Mouse (Mus musculus) thymus, adult 2 months (tissue): ENCODE measurements around the gene Mecom.

ENCODE experiments used
- CTCF ChIP-seq: fragments of 200-500 bp; IDR thresholded peaks from 2 replicates; pipeline ENCODE4 v1.5.1; 2012; ENCODE audit warnings: mild to moderate bottlenecking, control low read depth, low read length, moderate library complexity, borderline replicate concordance; ENCODE audit not compliant: control insufficient read depth, poor library complexity, insufficient read depth; ENCODE audit errors: extremely low read depth
- POLR2A ChIP-seq: fragments of 200-500 bp; IDR thresholded peaks from 2 replicates; pipeline ENCODE4 v1.6.1; 2012; ENCODE audit warnings: mild to moderate bottlenecking, low read length, control low read depth, moderate library complexity; ENCODE audit not compliant: control insufficient read depth, poor library complexity, insufficient read depth; ENCODE audit errors: extremely low read depth

- no peak for TF ChIP-seq CTCF
- TF ChIP-seq POLR2A = no peak
These were observed 176.3 kb downstream of the Mecom start for GRCm38 (mm10) chr3:30371472-30371871.
